Mouse (Mus musculus): ENCODE measurements around the gene Nell1.

The Nell1 gene

DNA sequence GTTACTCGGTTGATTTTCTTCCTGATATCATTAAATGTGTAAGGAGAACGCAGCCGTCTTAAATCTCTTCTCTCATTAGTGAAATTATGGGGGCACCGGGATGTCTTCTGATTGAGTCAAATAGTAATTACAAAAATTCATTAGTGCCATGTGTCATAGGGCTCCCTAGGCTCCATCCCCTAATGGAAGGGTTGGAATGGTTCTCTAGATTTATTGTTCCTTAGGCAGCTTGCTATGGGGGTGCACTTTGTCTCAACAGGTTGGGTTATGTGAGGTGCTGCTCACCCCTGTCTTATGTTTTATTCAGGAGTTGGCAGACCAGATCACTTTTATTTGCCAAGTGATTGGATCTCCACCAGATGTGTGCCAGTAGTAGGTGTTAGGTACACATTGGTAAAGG, 75.5 kb downstream of the Nell1 start:
- in situ Hi-C loops (cut with MboI, MseI): no loop called here

DNA sequence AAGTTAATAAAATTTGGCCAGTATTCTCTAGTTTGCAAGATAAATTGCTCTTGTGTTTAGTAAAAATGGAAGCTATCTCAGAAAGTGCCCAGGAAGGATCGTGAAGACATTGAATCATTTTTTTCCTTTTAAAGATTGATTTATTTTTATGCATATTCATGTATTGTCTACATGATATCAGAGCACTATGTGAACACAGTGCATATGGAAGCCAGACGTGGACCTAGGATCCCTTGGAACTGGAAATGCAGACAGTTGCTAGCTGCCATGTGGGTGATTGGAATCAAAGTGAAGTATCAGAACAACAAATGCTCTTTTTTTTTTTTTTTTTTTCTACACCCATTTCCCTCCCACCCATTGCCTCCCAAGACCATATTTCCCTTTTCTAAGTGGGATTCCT, 79.0 kb downstream of the Nell1 start:
- in situ Hi-C loops (cut with MboI, MseI): no loop called here

DNA sequence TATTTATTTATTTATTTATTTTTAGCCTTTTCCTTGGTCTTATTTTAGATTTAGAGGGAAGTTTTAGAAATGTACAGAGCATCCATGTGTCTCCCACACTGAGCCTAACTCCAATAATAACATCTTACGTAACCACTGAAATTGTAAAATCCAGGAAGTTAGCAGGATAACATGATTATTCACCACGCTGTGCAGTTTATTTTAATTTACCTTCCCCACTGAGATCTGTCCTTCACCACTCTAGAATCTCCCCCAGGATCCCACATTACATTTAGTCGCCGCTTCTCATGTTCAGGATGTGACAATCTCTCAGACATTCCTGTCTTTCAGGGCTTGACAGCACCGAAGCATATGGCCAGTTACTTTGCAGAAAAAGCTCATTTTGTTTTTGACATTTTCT, 119.8 kb downstream of the Nell1 start:
- in situ Hi-C loops (cut with MboI, MseI): loop anchor here (10.0 kb wide), 1 partner anchor 70 kb away; no protein-coding TSS in a partner anchor

DNA sequence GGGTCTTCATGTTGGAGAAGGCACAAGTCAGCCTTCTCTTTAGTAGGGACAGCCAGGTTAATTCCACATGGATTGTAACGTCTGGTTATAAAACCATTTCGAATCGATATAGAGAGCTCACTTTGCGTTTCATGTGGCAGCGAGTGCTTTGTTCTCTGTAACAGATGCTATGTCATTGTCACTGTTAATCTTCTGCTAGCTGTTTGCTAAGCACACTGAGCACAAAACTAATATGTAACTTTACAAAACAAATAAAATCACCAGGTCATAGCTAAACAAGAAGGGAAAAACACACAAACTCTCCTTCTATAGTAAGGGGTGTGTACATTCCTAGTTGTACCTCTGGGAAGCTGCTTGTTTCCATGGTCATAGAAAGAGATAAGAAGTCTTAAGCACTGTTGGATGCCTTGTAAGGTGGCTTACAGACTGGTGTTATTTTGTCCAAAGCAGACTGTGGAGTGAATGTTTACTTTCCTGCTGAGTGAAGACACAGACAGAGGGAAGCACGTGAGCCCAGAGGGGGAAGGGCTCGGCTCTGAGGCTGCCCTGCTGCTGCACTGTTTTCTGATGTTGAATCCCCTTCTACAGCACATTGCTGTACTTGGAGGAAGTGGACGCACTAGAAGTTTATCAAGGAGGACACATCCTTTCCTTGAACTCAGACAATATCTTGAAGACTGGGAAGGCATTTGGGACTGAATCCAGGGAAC, 131.1 kb downstream of the Nell1 start:
- in situ Hi-C loops (cut with MboI, MseI): no loop called here

DNA sequence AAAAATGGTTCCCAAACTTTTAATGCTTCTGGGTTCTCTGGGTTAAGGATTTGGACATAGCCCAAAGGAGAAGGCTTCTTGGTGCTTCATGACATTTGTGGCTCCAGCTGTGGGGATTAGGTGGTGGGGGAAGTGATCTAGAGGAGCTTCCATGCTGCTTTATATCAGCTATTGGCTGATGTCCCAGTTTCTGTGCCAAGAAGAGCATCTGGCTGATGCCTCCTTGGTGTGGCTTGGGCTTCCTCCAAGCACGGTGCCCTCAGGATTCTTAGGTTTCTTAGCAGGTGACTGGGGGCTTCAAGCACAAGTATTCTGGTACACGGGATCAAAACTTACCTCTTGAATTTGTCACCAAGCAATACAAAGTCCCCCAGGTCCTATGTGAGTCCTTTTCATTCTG, 132.6 kb downstream of the Nell1 start:
- in situ Hi-C loops (cut with MboI, MseI): no loop called here

DNA sequence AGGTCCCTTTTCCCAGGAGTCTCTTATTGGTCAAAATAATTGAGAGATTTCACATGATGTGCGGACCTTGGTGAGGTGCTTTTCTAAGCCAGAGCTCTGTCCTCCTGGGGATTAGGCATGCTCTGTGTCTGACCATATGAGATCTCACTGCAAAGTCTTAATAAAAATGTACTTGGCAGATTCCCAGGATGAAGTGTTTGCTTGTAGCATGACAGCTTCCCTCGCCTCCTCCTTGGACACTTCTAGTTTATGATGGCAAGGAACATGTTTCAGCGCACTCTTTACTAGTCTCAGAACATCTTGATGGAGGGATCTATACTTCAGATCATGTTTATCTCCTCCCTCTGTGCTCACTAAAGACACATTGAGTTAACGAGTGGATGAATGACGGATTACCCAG, 143.7 kb downstream of the Nell1 start:
- in situ Hi-C loops (cut with MboI, MseI): no loop called here

DNA sequence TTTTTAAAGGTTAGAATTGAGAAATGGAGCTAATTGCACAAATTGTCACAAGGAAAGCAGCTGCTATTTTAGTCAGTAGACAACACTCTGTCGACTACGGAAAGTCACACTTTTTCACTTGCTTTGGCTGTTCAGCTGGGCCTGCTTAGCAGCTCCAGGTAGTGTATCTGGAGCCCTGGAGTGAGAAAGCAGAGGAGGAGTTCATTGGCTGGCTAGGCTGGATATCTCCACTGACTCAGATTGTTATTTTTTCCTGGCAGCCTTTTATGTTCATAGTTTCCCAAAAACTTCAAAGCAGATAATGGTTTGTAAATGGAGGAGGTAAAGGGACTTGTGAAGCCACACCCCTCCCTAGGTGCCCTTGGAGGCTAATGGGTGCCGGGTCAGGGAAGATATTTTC, 163.0 kb downstream of the Nell1 start:
- in situ Hi-C loops (cut with MboI, MseI): no loop called here

DNA sequence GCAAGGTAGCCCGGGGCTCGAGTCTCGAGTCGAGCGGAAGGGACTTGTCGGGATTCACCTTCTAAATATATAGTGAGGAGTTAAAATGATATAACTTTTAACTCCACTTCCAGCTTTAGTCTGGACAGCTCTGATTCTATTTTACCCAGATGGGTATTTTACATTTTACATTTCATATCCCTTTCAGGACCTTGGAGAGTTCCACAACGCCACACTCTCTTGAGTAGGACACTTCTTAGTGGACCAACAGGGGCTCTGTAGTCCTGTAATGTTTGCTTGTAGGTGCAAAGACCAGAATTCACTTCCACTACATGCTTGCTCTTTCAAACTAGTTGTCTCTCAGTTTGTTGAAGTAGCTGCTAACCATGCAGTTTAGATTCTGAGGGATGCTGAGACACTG, 174.7 kb downstream of the Nell1 start:
- in situ Hi-C loops (cut with MboI, MseI): no loop called here

DNA sequence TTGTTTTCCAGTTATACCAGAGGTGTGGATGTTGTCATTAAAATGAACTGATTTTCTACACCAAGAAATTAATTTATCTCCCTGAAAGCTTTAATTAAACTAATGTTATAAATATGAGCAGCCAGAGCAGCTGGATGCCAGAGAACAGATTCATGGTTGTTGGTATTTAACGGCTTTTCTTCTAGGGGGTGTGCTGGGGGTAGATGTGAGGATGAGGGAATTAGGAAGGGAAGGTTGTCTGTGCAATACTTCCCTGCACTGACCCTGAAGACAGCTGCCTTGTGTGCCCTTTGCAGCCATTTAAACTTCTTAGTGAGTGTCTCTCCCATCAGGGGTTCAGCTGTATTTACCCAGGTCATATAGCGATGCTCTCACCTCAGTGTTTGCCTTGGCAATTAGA, 176.2 kb downstream of the Nell1 start:
- in situ Hi-C loops (cut with MboI, MseI): no loop called here

DNA sequence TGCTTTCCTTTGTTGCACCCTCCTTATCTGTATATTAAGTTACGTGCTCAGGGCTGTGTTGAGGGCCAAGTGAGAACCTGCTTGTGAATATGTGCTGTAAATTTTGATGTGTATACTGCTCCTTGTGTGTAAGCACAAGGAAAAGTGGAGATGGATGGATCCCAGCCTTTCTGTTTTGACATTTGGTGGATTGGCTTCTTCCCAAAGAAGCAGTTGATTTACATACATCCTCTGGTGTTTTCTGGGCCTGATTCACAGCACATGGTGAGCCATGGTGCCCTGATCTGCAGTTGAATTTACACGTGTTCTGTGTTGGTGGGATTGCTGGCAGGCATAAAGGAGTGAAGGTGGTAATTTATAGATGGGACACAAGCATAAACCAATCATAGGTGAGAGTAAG, 179.0 kb downstream of the Nell1 start:
- in situ Hi-C loops (cut with MboI, MseI): no loop called here

DNA sequence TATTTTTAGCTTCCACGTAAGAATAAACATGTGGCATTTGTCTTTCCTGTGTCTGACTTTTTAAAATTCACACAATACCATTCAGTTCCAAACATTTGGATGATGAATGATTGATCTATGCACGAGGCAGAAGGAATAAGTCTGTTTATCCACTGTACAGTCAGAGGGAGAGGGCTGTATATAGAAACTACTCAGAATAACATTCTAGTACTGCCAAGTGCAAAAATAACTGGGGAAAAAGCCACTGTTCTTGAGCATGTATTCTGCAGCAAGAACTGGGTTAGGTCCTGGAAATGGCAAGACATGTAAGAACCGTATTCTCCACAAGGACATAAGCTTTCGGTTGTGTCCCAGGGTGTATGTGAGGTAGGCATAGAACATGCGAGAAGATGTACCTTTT, 187.9 kb downstream of the Nell1 start:
- in situ Hi-C loops (cut with MboI, MseI): no loop called here

DNA sequence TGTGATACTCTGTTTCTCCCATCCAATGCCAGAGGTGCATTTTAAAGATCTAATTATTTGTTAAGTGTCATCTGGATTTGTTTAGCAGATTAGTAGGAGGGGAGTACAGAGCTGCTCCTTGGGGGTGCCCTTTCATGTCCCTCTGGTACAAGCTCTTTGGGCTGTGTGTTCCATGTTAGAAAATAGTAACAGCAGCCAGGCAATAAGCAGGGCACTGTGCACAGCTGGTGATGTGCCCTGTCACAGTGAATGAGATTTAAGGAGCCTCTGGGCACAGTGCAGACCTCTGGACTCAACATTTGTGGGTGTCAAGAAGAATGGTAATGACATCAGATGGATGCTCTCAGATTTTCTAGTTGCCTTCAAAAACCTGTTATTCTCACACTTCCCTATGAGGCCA, 194.1 kb downstream of the Nell1 start:
- in situ Hi-C loops (cut with MboI, MseI): no loop called here

DNA sequence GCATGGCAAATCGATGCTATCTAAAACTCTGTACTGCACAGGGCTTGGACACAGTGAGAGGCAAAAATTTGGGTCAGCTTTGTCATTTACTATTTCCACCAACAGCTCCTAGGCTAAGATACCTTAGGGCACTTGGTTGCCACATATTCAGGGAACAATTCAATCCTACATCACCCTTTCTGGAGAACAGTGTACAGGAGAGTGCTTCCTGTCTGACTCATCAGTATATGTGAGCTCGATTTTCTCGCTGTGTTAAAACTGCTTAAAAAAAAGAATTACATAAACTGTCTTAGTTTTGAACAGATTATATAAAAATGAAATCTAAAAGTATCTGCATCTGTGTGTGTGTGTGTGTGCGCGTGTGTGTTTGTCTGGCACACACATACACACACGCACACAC, 211.6 kb downstream of the Nell1 start:
- in situ Hi-C loops (cut with MboI, MseI): no loop called here

DNA sequence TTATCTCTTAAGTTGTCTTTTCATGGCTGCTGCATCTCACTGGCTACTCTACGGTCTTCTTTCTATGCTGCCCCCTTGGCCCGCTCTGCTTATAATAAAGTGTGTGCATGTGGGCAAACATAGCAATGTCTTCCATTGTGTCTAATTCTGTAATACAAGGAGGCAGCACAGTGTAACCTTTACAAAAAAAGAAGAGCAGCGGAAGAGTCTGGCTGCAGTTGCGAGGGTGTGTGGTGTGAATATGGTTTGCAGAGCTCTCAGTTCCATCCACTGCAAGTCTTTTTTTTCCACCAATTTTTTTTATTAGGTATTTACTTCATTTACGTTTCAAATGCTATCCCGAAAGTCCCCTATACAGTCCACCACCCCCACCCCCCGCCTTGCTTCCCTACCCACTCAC, 219.3 kb downstream of the Nell1 start:
- in situ Hi-C loops (cut with MboI, MseI): no loop called here

DNA sequence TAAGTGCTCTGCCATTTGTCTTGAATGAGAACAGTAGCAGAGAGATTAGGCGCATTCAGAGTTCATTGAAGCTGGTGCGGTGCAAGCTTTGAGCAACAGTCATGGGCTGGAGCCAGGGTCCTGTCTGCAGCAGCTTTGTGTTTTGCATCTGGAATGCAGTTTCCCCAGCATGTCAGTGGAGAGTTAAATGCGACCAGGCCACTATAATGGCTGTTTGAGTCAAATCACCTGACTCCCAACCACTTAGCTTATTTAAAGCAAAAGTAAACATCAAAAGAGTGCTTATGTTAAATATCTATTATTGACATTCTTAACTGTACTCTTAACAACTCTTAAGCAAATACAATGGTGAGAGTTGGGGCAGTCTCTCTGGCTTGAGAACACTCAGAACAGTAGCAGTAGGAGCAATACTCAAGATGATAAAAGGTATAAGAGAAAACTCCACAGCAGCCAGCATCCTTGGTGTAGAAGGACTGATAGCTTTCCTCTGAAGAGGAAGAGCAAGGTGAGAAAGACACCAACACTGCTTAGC, 220.5 kb downstream of the Nell1 start:
- in situ Hi-C loops (cut with MboI, MseI): no loop called here

DNA sequence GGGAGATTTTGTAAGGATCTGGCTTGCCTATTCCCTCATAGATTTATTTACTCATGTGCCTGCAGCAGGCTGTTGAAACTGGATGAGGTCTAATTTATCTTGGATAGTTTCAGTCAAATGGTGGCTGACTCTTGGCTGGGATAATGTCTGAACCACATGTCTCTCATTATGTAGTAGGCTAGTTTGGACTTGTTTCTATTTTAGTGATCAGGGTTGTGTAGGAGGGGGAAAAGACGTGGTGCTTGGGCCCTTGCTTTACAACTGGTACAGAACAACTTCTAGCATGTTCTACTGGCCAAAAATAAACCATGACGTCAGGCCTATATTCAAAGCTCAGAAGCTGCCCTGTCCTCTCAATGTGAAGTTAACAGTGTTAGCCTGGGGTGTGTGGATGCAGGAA, 230.6 kb downstream of the Nell1 start:
- in situ Hi-C loops (cut with MboI, MseI): no loop called here

DNA sequence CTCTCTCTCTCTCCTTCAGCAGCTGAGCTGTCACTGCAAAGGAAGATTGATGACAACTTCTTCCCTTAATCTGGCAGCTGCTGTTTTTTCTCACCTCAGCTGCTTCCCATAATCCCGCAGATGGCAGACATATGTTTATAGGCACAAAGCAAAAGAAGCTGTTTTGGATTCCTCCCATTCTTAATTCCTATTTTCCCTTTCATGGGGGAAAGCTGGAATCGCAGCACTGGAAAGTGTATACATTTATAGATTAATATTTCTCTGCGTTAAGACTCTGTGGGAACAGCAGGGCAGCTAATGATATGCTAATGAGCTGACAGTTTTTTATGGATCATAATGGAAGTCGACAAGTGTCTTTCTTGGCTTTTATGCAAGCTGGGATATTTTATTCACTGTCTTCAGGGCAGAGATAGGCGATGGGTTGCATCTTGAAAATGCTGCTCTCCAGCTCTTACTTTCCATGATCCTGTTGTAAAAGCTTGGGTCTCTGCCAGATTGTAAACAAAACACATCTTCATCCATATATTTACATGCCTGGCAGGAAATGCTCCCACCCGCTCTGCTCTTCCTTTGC, 236.1 kb downstream of the Nell1 start:
- in situ Hi-C loops (cut with MboI, MseI): no loop called here

DNA sequence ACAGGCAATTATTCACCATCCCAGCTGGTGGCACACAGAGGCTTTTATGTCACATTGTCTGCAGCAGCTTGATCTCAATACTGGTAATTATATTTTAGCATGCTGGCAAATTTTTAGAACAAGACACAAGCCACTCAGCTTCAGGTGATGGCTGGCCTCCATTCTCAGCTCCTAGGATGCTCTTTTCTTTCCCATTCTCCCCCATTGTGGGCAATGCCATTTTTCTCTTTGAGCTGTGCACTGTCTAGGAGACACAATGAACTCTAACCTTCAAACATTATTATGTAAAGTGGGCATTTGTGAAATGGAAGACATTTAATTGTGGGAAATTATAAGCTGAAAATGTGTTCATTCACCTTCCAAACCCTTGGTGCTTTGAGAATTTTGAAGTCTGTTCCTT, 247.2 kb downstream of the Nell1 start:
- in situ Hi-C loops (cut with MboI, MseI): no loop called here

DNA sequence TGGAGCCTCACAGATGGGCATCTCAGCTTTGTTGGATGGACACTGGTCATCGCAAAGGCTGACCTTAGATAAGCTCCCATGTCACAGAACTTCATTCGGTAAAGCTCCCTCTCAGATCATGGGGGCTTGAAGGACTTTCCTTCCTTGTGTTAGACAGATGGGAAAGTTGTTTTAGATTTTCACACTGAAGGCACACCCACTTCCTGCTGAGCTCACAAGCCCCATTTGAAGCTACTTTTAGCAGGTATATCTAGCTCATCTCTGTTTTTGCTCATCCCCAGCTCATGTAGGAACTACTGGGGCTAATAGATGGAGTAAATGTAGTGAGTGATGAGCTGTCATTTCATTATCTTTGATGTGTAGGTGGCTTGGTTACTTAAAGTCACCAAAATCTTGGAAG, 252.0 kb downstream of the Nell1 start:
- in situ Hi-C loops (cut with MboI, MseI): no loop called here

DNA sequence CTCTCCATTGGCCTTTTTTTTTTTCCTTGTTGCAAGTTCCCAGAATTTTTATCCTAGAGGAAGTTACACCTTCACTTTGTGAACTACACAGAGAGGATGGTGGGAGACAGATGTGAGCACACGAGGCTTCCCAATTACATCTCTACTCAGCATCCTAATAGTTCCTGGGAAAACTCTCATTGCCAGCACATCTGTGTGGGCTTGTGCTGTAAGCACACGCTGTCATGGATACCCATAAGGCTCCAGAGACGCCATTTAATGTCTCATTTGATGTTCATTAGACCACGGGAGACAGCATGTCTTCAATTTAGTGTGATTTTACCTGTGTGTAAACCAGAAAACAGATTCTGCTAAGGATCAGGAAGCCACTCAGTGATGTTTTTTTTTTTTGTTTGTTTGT, 253.6 kb downstream of the Nell1 start:
- in situ Hi-C loops (cut with MboI, MseI): no loop called here

DNA sequence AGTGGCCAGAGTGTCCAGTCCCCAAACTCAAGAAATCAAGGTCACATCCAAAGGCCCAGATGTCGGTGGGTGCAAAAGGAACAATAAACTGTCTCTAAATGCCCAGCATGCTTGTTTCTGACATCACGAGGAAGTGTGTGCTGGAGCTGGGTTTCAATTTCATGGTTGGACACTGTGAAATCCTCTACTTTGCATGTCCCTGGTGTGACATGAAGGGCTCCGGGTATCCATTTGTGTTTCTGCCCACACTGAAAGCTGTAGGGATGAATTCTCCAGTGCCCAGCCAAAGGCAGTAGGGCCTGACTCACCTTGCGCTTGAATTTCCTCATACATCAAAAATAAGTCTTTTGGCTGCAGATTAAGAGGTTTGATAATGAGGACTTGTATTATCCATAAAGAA, 266.5 kb downstream of the Nell1 start:
- in situ Hi-C loops (cut with MboI, MseI): no loop called here

DNA sequence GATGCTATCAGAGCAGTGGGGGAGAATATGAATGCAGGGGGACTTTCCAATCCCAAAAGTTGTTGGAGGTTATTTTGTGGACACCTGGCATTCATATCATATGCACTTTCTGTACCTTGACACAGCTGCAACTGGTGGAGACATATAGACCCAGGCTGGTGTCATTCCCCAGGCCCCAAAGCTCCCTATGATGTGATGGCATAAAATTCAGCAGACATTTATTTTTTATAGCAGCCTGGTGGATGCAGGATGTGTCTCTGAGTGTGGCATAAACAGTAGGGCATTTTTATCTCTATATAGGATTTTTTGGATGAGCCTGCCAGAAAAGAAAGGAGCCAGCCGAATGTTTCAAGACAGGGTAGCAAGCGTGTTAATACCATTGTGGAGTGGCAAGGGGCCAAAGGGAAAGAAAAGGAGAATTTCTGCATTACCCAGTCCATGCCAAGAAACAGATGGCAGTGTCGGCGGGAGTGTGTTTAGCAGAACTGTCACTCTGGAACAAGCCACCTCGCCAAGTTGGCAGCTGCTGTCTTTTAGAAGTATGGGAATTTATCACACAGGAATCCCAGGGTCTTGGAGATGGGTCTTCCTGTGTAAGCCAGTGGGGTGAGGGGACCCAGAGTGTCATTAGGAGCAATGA, 267.1 kb downstream of the Nell1 start:
- in situ Hi-C loops (cut with MboI, MseI): no loop called here

DNA sequence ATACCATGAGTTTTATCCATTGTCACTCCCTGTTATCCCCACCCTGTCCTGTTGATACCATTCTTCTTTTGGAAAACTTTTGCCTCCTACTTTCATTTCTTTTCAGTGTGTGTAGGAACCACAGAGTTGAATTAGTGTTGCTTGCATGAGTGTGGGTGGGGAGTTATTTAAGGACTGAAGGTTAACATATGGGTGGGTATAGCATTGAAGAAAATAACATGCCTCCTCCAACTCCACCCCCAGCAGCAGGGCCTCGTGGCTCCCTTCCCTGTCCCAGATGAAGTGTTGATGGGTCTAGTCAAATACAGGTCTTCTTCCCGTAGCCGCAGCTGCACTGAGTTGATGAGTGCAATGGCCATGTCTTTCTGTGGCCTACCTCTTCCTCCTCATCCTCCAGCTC, 278.5 kb downstream of the Nell1 start:
- in situ Hi-C loops (cut with MboI, MseI): no loop called here

Measured in T-helper 2 cell (primary cell).